Mouse (Mus musculus): ENCODE data around the gene Pam. TPM values are rescaled to one million over a fixed set of nuclear protein-coding genes. Genes with fewer than 3 reads are reported as not detected.

The Pam gene
- total and polyA plus RNA-seq, 3 experiments, result not detected

DNA sequence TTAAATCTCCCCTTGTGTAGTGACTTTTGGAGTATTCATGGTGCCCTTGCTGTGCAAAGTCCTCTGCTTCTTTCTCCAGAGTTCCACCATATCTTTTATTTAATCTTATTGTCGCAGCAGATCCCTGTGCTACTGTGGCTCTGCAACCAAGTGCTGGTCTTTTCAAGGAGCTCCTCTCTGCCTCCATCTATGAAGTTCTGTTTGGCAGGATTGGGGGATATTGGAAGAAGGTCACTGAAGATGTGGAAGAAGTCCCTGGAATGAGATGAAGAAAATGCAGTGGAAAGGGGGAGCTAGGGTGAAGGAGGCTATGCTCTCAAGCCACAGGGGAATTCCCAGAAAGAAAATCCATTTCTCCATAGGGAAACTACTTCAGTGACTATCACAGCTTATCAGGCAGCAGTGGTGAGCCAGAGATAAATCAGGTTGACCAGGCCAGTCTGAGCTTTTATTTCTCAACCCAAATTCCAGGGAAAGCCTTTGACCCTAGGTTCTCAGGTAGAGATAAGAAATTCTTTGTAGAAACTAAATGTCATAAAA is 1.0 kb upstream of the Pam start:
- no peak for TF ChIP-seq ETS1 (IDR thresholded peaks at IDR 0.05; ENCODE audit: low read depth, low read length)
- TF ChIP-seq MAFK (IDR thresholded peaks at IDR 0.05; ENCODE audit: borderline replicate concordance, low read depth, low read length), result no peak
- TF ChIP-seq MXI1 (IDR thresholded peaks at IDR 0.05; ENCODE audit: low read depth, low read length), result no peak
- no peak for TF ChIP-seq ZMIZ1 (IDR thresholded peaks at IDR 0.05; ENCODE audit: low read depth, low read length)
- no peak for TF ChIP-seq MAX (IDR thresholded peaks at IDR 0.05; ENCODE audit: low read length)
- no peak for TF ChIP-seq BHLHE40 (IDR thresholded peaks at IDR 0.05; ENCODE audit: borderline replicate concordance, low read depth, low read length)
- no peak for TF ChIP-seq TCF12 (IDR thresholded peaks at IDR 0.05; ENCODE audit: low read depth, low read length)
- TF ChIP-seq MAZ (IDR thresholded peaks at IDR 0.05; ENCODE audit: low read depth, low read length), result no peak
- no peak for TF ChIP-seq CHD2 (IDR thresholded peaks at IDR 0.05; ENCODE audit: low read length)
- no peak overlapping the region for H3K4me3 ChIP-seq (ENCODE audit: control insufficient read depth in 1 of 2, insufficient read depth in 1 of 2, low read depth in 2 of 2, low read length in 2 of 2)
- no peaks in the 10 kb centered on the region for H3K27me3 ChIP-seq (ENCODE audit: control insufficient read depth in 1 of 2, insufficient read depth in 2 of 2, low read length in 2 of 2)
- no peaks in the 10 kb centered on the region for H3K9me3 ChIP-seq (replicated peaks; ENCODE audit: insufficient read depth, low read length)
- DNase-seq (ENCODE audit: low read depth, low spot score), result no peak
- no peaks in the 10 kb centered on the region for H3K79me2 ChIP-seq (ENCODE audit: control insufficient read depth, insufficient read depth, low read length, poor library complexity)
- H3K36me3 ChIP-seq (ENCODE audit: control insufficient read depth in 1 of 2, insufficient read depth in 2 of 2, low read length in 2 of 2), result no peaks in the 10 kb centered on the region
- H3K4me1 ChIP-seq (ENCODE audit: control insufficient read depth in 1 of 2, insufficient read depth in 2 of 2, low read length in 2 of 2), result no peaks in the 10 kb centered on the region
- no peak overlapping the region for H3K27ac ChIP-seq (ENCODE audit: control insufficient read depth, low read depth, low read length)
- no peak overlapping the region for H3K9ac ChIP-seq (ENCODE audit: control insufficient read depth, low read depth, low read length, poor library complexity, severe bottlenecking)

GRCm38 (mm10) chr1:98095991-98096330 is 515 bp upstream of the Pam start:
- Histone ChIP-seq H3K27me3 (ENCODE audit: control insufficient read depth in 1 of 2, insufficient read depth in 2 of 2, low read length in 2 of 2) (no peaks in the 10 kb centered on the region), H3K79me2 (ENCODE audit: control insufficient read depth, insufficient read depth, low read length, poor library complexity) (no peaks in the 10 kb centered on the region), H3K27ac (ENCODE audit: control insufficient read depth, low read depth, low read length) (no peak overlapping the region), H3K4me1 (ENCODE audit: control insufficient read depth in 1 of 2, insufficient read depth in 2 of 2, low read length in 2 of 2) (no peaks in the 10 kb centered on the region), H3K4me3 (ENCODE audit: control insufficient read depth in 1 of 2, insufficient read depth in 1 of 2, low read depth in 2 of 2, low read length in 2 of 2) (no peak overlapping the region), H3K36me3 (ENCODE audit: control insufficient read depth in 1 of 2, insufficient read depth in 2 of 2, low read length in 2 of 2) (no peaks in the 10 kb centered on the region), H3K9ac (ENCODE audit: control insufficient read depth, low read depth, low read length, poor library complexity, severe bottlenecking) (no peak overlapping the region), H3K9me3 (replicated peaks; ENCODE audit: insufficient read depth, low read length) (no peaks in the 10 kb centered on the region)
- no peak for DNase-seq (ENCODE audit: low read depth, low spot score)
- TF ChIP-seq MXI1 (IDR thresholded peaks at IDR 0.05; ENCODE audit: low read depth, low read length), result no peak
- TF ChIP-seq CTCF (IDR thresholded peaks at IDR 0.05 in 2 of 3, conservative IDR thresholded peaks at IDR 0.05 in 1 of 3; ENCODE audit: control insufficient read depth in 1 of 3, insufficient read depth in 1 of 3, low read depth in 2 of 3, low read length in 3 of 3, poor library complexity in 1 of 3, severe bottlenecking in 1 of 3), result no peak
- TF ChIP-seq MEF2A (IDR thresholded peaks at IDR 0.05; ENCODE audit: extremely low read depth, insufficient replicate concordance, low read depth, low read length, poor library complexity, severe bottlenecking), result no peak
- no peak for TF ChIP-seq CHD1 (IDR thresholded peaks at IDR 0.05; ENCODE audit: low read depth, low read length)
- no peak for TF ChIP-seq RCOR1 (IDR thresholded peaks at IDR 0.05; ENCODE audit: low read depth, low read length)
- TF ChIP-seq POLR2AphosphoS5 (IDR thresholded peaks at IDR 0.05; ENCODE audit: borderline replicate concordance, low read depth, low read length), result no peak
- no peak for TF ChIP-seq E2F4 (IDR thresholded peaks at IDR 0.05; ENCODE audit: borderline replicate concordance, low read depth, low read length)
- no peak for TF ChIP-seq TBP (IDR thresholded peaks at IDR 0.05; ENCODE audit: low read depth, low read length)
- no peak for TF ChIP-seq RAD21 (IDR thresholded peaks at IDR 0.05; ENCODE audit: low read depth, low read length)
- TF ChIP-seq MAFK (IDR thresholded peaks at IDR 0.05; ENCODE audit: borderline replicate concordance, low read depth, low read length), result no peak
- TF ChIP-seq SMC3 (IDR thresholded peaks at IDR 0.05; ENCODE audit: low read depth, low read length), result no peak
- TF ChIP-seq UBTF (IDR thresholded peaks at IDR 0.05; ENCODE audit: borderline replicate concordance, insufficient read depth, low read depth, low read length), result no peak
- no peak for TF ChIP-seq ZNF384 (IDR thresholded peaks at IDR 0.05; ENCODE audit: low read depth, low read length)
